Mouse (Mus musculus) heart, embryonic 15.5 days (tissue): Measurements from ENCODE around the gene Akr1c19. TPM values are rescaled to one million over a fixed set of nuclear protein-coding genes. Genes with fewer than 3 reads are reported as not detected.

Source experiments
- ATAC-seq: fragments of 200-750 bp; cut with Nextera tagmentation; replicated peaks from 2 replicates; pipeline ENCODE4 v1.8.0; 2017; ENCODE audit warnings: low read depth, moderate TSS enrichment; ENCODE audit not compliant: insufficient number of reproducible peaks, insufficient read depth, low FRiP score
- H3K27ac ChIP-seq: fragments of 300-500 bp; sonication (generic); 2 replicates; pipeline ENCODE4 v1.5.1; 2015; ENCODE audit warnings: mild to moderate bottlenecking, inconsistent platforms
- H3K27me3 ChIP-seq: fragments of 300-500 bp; sonication (generic); 2 replicates; pipeline ENCODE4 v1.6.1; 2015; ENCODE audit warnings: inconsistent platforms
- H3K36me3 ChIP-seq: fragments of 300-500 bp; sonication (generic); 2 replicates; pipeline ENCODE4 v1.6.1; 2015; ENCODE audit warnings: mild to moderate bottlenecking, inconsistent platforms
- H3K4me1 ChIP-seq: fragments of 300-500 bp; sonication (generic); replicated peaks from 2 replicates; pipeline ENCODE4 v1.6.1; 2015; ENCODE audit warnings: inconsistent platforms
- H3K4me2 ChIP-seq: fragments of 300-500 bp; sonication (generic); 2 replicates; pipeline ENCODE4 v1.6.1; 2015; ENCODE audit warnings: inconsistent platforms, mild to moderate bottlenecking, moderate library complexity
- H3K4me3 ChIP-seq: fragments of 300-500 bp; sonication (generic); 2 replicates; pipeline ENCODE4 v1.5.1; 2015; ENCODE audit warnings: mild to moderate bottlenecking, inconsistent platforms
- H3K9ac ChIP-seq: fragments of 300-500 bp; sonication (generic); 2 replicates; pipeline ENCODE4 v1.6.1; 2015; ENCODE audit warnings: mild to moderate bottlenecking, inconsistent platforms
- H3K9me3 ChIP-seq: fragments of 300-500 bp; sonication (generic); replicated peaks from 2 replicates; pipeline ENCODE4 v1.6.1; 2016; ENCODE audit warnings: inconsistent platforms
- WGBS: fragments of 180-500 bp; shearing (Covaris S2); methylation state at CpG from one replicate; pipeline ENCODE4 v1.1.7; 2015; ENCODE audit warnings: mixed read lengths; 5-methylcytosine and 5-hydroxymethylcytosine counted together
- polyA plus RNA-seq: library from polyadenylated mRNA; unstranded; fragments of >200 nt; fragmentation: Nextera tagmentation; extraction: Ambion mirVana; gene quantifications from 2 replicates; pipeline ENCODE4 v1.2.1, GENCODE M21; 2015

The Akr1c19 gene
- polyA plus RNA-seq, 1 experiment from 2014 or later: 1.7 TPM

DNA sequence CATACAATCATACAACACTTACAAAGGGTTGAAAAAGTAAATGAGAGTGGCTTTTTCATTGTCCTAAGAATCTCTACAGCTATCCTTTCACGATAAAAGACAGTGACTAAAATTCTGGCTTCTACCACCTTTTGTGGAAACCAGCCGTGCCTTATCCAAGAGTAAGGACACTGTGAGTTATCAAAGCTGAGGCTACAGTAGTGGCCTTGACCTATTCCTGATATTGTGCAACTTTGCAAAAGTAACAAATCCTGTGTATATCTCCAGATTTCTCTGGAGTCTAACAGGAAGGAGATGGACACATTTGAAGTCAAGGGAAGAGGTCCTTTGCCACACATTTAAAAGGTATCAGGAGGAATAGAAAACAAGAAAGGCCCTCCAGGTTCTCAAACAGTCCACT is 49.0 kb downstream of the Akr1c19 start:
- WGBS: 70% methylated on average over 2 of the region's 2 CpGs
- no peak for ATAC-seq

GRCm38 (mm10) chr13:4279284-4279683 is 50.8 kb downstream of the Akr1c19 start, which contains the start of gene Akr1c12:
Akr1c12 (minus strand) TSS chr13:4279433.
- H3K9ac ChIP-seq: no peak within 1 kb of the TSS
- 53% methylated on average over 4 of the region's 4 CpGs for WGBS
- H3K9me3 ChIP-seq: no peaks in the 10 kb centered on the region
- no peaks in the 10 kb centered on the region for H3K4me1 ChIP-seq
- H3K36me3 ChIP-seq: no peaks in the 10 kb centered on the region
- H3K4me3 ChIP-seq: no peak within 1 kb of the TSS
- no peaks in the 10 kb centered on the region for H3K27me3 ChIP-seq
- H3K4me2 ChIP-seq: no peak within 1 kb of the TSS
- ATAC-seq: no peak
- no peak within 1 kb of the TSS for H3K27ac ChIP-seq

More for the DNA sequence above, 49.0 kb downstream of the Akr1c19 start:
- H3K4me2 ChIP-seq: no peak overlapping the region
- H3K9ac ChIP-seq: no peak overlapping the region
- no peaks in the 10 kb centered on the region for H3K4me1 ChIP-seq
- no peaks in the 10 kb centered on the region for H3K36me3 ChIP-seq
- no peak overlapping the region for H3K4me3 ChIP-seq
- no peaks in the 10 kb centered on the region for H3K9me3 ChIP-seq
- no peak overlapping the region for H3K27ac ChIP-seq
- no peaks in the 10 kb centered on the region for H3K27me3 ChIP-seq

DNA sequence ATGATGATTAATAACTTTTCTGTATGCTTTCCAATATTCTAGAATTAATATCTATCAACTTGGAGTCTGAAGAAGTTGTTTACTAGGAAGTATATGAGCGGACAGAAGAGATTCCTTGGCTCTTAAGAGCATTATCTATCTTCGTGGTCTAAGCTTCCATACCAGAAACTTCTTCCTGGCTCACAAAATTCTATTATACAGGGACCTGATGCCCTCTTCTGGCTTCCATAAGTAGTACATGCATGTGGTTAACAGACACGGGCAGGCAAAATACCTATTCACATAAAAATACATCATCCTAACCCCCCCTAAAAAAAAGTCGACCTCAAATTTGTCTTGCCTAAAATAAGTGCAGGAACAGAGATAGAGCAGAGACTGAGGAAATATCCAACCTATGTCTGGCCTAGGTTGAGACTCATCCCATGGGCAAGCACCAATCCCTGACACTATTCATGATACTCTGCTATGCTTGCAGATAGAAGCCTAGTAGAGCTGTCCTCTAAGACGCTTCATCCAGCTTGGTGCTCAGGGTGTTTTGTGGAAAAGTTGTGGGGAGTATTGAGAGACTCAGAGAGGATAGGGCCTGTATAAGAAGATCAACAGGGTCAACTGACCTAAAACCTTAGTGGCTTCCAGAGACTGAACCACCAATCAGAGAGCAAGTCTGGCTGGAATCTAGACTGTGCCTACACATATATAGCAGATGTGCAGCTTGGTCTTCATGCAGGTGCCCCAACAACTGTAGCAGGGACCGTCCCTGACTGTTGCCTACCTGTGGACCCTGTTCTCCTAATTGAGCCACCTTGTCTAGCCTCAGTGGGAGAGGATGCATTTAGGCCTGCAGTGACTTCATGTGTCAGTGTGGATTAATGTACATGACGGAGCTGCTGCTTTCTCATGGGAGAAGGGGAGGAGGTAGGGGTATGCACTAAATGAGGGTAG is 53.2 kb downstream of the Akr1c19 start:
- H3K4me1 ChIP-seq: no peaks in the 10 kb centered on the region
- H3K4me2 ChIP-seq: no peak overlapping the region
- no peak overlapping the region for H3K9ac ChIP-seq
- no peaks in the 10 kb centered on the region for H3K27me3 ChIP-seq
- 33% methylated on average over 7 of the region's 7 CpGs for WGBS
- H3K27ac ChIP-seq: no peak overlapping the region
- no peak for ATAC-seq
- no peaks in the 10 kb centered on the region for H3K9me3 ChIP-seq
- no peak overlapping the region for H3K4me3 ChIP-seq
- no peaks in the 10 kb centered on the region for H3K36me3 ChIP-seq

- H3K4me1 ChIP-seq: no peaks in the 10 kb centered on the region
- H3K27me3 ChIP-seq: no peaks in the 10 kb centered on the region
- H3K27ac ChIP-seq: no peak overlapping the region
- 84% methylated on average over 4 of the region's 4 CpGs for WGBS
- H3K4me3 ChIP-seq: no peak overlapping the region
- no peak overlapping the region for H3K4me2 ChIP-seq
- H3K36me3 ChIP-seq: no peaks in the 10 kb centered on the region
- no peaks in the 10 kb centered on the region for H3K9me3 ChIP-seq
- H3K9ac ChIP-seq: no peak overlapping the region
- no peak for ATAC-seq
Measured at GRCm38 (mm10) chr13:4296991-4297390, 68.5 kb downstream of the Akr1c19 start.

Other genes with a start within 250 kb of the Akr1c19 start
- gene Akr1c14, start 179.7 kb upstream of the Akr1c19 start, polyA plus RNA-seq: 3.1 and 3.7 TPM in 2 replicates
- gene Akr1c18, start 78.0 kb upstream of the Akr1c19 start, polyA plus RNA-seq: 0.26 and 1.9 TPM in 2 replicates
- 4.2 and 33.2 TPM in 2 replicates for gene Akr1c13, start 37.5 kb upstream of the Akr1c19 start, polyA plus RNA-seq
- gene Akr1c12, start 50.7 kb downstream of the Akr1c19 start, polyA plus RNA-seq: 1.4 and 7.5 TPM in 2 replicates
- not detected in 2 replicates for gene Akr1c6, start 205.6 kb downstream of the Akr1c19 start, polyA plus RNA-seq